Mouse (Mus musculus): ENCODE data around the gene Arhgef39. TPM values are rescaled to one million over a fixed set of nuclear protein-coding genes. Genes with fewer than 3 reads are reported as not detected.

The Arhgef39 gene
- polyA plus RNA-seq, 1 experiment = 33.1 TPM

GRCm38 (mm10) chr4:43476604-43477003 is 22.9 kb downstream of the Arhgef39 start:
- Histone ChIP-seq H3K36me3 (ENCODE audit: control insufficient read depth, insufficient read depth, low read length, poor library complexity, severe bottlenecking) (no peaks in the 10 kb centered on the region), H3K27me3 (ENCODE audit: control insufficient read depth, insufficient read depth, low read length, poor library complexity, severe bottlenecking) (no peaks in the 10 kb centered on the region), H3K27ac (ENCODE audit: insufficient read depth, low read length) (no peak overlapping the region), H3K9me3 (replicated peaks; ENCODE audit: control insufficient read depth, insufficient read depth, low read length, poor library complexity, severe bottlenecking) (no peaks in the 10 kb centered on the region), H3K4me3 (ENCODE audit: low read depth, low read length) (no peak overlapping the region), H3K9ac (ENCODE audit: low read depth, poor library complexity, severe bottlenecking) (no peak overlapping the region), H3K4me1 (ENCODE audit: control insufficient read depth, insufficient read depth, low read length) (no peaks in the 10 kb centered on the region)
- TF ChIP-seq POLR2A (IDR thresholded peaks at IDR 0.05; ENCODE audit: insufficient read depth, low read length) (no peak), CTCF (IDR thresholded peaks at IDR 0.05; ENCODE audit: low read depth, low read length) (peak; percentile 31)

- no peaks in the 10 kb centered on the region for H3K4me1 ChIP-seq (ENCODE audit: control insufficient read depth, insufficient read depth, low read length)
- no peak overlapping the region for H3K9ac ChIP-seq (ENCODE audit: low read depth, poor library complexity, severe bottlenecking)
- H3K9me3 ChIP-seq (replicated peaks; ENCODE audit: control insufficient read depth, insufficient read depth, low read length, poor library complexity, severe bottlenecking) = no peaks in the 10 kb centered on the region
- no peaks in the 10 kb centered on the region for H3K36me3 ChIP-seq (ENCODE audit: control insufficient read depth, insufficient read depth, low read length, poor library complexity, severe bottlenecking)
- TF ChIP-seq CTCF (IDR thresholded peaks at IDR 0.05; ENCODE audit: low read depth, low read length) = no peak
- TF ChIP-seq POLR2A (IDR thresholded peaks at IDR 0.05; ENCODE audit: insufficient read depth, low read length) = no peak
- no peak for TF ChIP-seq EP300 (IDR thresholded peaks at IDR 0.05; ENCODE audit: insufficient read depth, low read depth, low read length)
- no peaks in the 10 kb centered on the region for H3K27me3 ChIP-seq (ENCODE audit: control insufficient read depth, insufficient read depth, low read length, poor library complexity, severe bottlenecking)
- H3K27ac ChIP-seq (ENCODE audit: insufficient read depth, low read length) = no peak overlapping the region
- no peak overlapping the region for H3K4me3 ChIP-seq (ENCODE audit: low read depth, low read length)
These were observed 25.9 kb downstream of the Arhgef39 start for GRCm38 (mm10) chr4:43473636-43474035.

DNA sequence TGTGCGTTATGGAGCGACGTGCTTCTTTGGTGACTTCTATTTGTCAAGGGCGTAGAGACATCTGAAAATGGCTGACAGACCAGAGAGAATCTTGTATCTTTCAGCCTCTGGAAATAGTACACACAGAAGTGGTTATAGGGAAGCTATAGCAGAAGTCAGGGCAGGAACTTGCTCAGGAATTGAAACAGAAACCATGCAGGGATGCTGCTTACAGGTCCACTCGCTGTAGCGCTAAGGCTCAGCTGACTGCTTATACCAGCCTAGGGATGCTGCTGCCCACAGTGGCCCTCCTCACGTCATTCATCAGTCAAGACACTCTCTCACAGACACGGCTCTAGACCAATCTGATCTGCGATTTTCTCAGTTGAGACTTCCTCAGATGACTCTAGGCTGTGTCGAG is 29.2 kb downstream of the Arhgef39 start:
- Histone ChIP-seq H3K4me1 (ENCODE audit: control insufficient read depth, insufficient read depth, low read length) (no peaks in the 10 kb centered on the region), H3K36me3 (ENCODE audit: control insufficient read depth, insufficient read depth, low read length, poor library complexity, severe bottlenecking) (no peaks in the 10 kb centered on the region), H3K4me3 (ENCODE audit: low read depth, low read length) (no peak overlapping the region), H3K9me3 (replicated peaks; ENCODE audit: control insufficient read depth, insufficient read depth, low read length, poor library complexity, severe bottlenecking) (no peaks in the 10 kb centered on the region), H3K27me3 (ENCODE audit: control insufficient read depth, insufficient read depth, low read length, poor library complexity, severe bottlenecking) (no peaks in the 10 kb centered on the region), H3K9ac (ENCODE audit: low read depth, poor library complexity, severe bottlenecking) (no peak overlapping the region), H3K27ac (ENCODE audit: insufficient read depth, low read length) (no peak overlapping the region)
- TF ChIP-seq EP300 (IDR thresholded peaks at IDR 0.05; ENCODE audit: insufficient read depth, low read depth, low read length) (no peak), POLR2A (IDR thresholded peaks at IDR 0.05; ENCODE audit: insufficient read depth, low read length) (no peak), CTCF (IDR thresholded peaks at IDR 0.05; ENCODE audit: low read depth, low read length) (no peak)

DNA sequence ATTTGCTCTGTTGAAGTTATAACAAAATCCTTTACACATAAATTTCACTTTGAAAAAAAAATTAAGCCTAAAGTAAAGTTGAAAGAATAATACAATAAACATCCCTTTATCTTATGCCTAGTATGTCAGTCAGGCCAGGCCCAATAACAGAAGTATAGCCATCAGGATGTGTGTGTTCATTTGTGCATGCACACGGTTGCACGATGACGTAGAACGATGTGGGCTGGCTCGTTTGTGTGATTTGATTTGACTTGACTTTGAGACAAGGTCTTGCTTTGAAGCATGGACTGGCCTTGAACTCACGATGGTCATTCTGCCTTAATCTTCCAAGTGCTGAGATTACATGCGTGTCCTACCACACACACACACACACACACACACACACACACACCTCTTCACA is 32.6 kb downstream of the Arhgef39 start:
- no peak overlapping the region for H3K9ac ChIP-seq (ENCODE audit: low read depth, poor library complexity, severe bottlenecking)
- no peaks in the 10 kb centered on the region for H3K36me3 ChIP-seq (ENCODE audit: control insufficient read depth, insufficient read depth, low read length, poor library complexity, severe bottlenecking)
- no peaks in the 10 kb centered on the region; the same call in 1 of the 2 replicates for H3K9me3 ChIP-seq (replicated peaks; ENCODE audit: control insufficient read depth, insufficient read depth, low read length, poor library complexity, severe bottlenecking)
- H3K27me3 ChIP-seq (ENCODE audit: control insufficient read depth, insufficient read depth, low read length, poor library complexity, severe bottlenecking) = no peaks in the 10 kb centered on the region
- no peaks in the 10 kb centered on the region for H3K4me1 ChIP-seq (ENCODE audit: control insufficient read depth, insufficient read depth, low read length)
- no peak overlapping the region for H3K27ac ChIP-seq (ENCODE audit: insufficient read depth, low read length)
- no peak overlapping the region for H3K4me3 ChIP-seq (ENCODE audit: low read depth, low read length)
- TF ChIP-seq POLR2A (IDR thresholded peaks at IDR 0.05; ENCODE audit: insufficient read depth, low read length) (no peak), EP300 (IDR thresholded peaks at IDR 0.05; ENCODE audit: insufficient read depth, low read depth, low read length) (no peak), CTCF (IDR thresholded peaks at IDR 0.05; ENCODE audit: low read depth, low read length) (no peak)

- H3K9me3 ChIP-seq (replicated peaks; ENCODE audit: control insufficient read depth, insufficient read depth, low read length, poor library complexity, severe bottlenecking) = no peaks in the 10 kb centered on the region; the same call in 1 of the 2 replicates
- H3K27me3 ChIP-seq (ENCODE audit: control insufficient read depth, insufficient read depth, low read length, poor library complexity, severe bottlenecking) = no peaks in the 10 kb centered on the region
- TF ChIP-seq EP300 (IDR thresholded peaks at IDR 0.05; ENCODE audit: insufficient read depth, low read depth, low read length) = no peak
- TF ChIP-seq CTCF (IDR thresholded peaks at IDR 0.05; ENCODE audit: low read depth, low read length) = no peak
- TF ChIP-seq POLR2A (IDR thresholded peaks at IDR 0.05; ENCODE audit: insufficient read depth, low read length) = no peak
- no peaks in the 10 kb centered on the region for H3K4me1 ChIP-seq (ENCODE audit: control insufficient read depth, insufficient read depth, low read length)
- H3K27ac ChIP-seq (ENCODE audit: insufficient read depth, low read length) = no peak overlapping the region
- no peak overlapping the region for H3K9ac ChIP-seq (ENCODE audit: low read depth, poor library complexity, severe bottlenecking)
- H3K4me3 ChIP-seq (ENCODE audit: low read depth, low read length) = no peak overlapping the region
- no peaks in the 10 kb centered on the region for H3K36me3 ChIP-seq (ENCODE audit: control insufficient read depth, insufficient read depth, low read length, poor library complexity, severe bottlenecking)
These were observed 33.6 kb downstream of the Arhgef39 start for GRCm38 (mm10) chr4:43465935-43466334.

DNA sequence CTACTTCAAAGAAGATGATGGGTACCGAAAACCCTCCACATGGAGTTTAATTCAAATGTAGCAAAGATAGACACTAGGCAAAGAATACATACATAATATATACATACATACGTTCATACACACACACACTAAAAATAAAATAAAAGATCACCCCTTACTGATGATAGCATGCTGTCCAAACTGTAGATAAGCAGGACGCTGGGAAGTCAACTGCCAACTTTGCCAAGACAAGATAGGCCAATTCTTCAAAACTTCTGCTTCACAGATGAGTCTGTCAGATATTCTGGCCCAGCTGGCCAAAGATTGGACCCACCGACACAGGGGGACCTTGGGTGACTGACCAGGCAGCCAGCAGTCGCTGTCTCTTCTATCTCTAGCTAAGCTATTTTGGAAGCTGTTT is 36.4 kb downstream of the Arhgef39 start:
- no peak overlapping the region for H3K4me3 ChIP-seq (ENCODE audit: low read depth, low read length)
- no peak overlapping the region for H3K9ac ChIP-seq (ENCODE audit: low read depth, poor library complexity, severe bottlenecking)
- H3K36me3 ChIP-seq (ENCODE audit: control insufficient read depth, insufficient read depth, low read length, poor library complexity, severe bottlenecking) = no peaks in the 10 kb centered on the region
- no peak for TF ChIP-seq POLR2A (IDR thresholded peaks at IDR 0.05; ENCODE audit: insufficient read depth, low read length)
- no peak for TF ChIP-seq CTCF (IDR thresholded peaks at IDR 0.05; ENCODE audit: low read depth, low read length)
- no peak for TF ChIP-seq EP300 (IDR thresholded peaks at IDR 0.05; ENCODE audit: insufficient read depth, low read depth, low read length)
- H3K9me3 ChIP-seq (replicated peaks; ENCODE audit: control insufficient read depth, insufficient read depth, low read length, poor library complexity, severe bottlenecking) = no peaks in the 10 kb centered on the region; the same call in 1 of the 2 replicates
- no peak overlapping the region for H3K27ac ChIP-seq (ENCODE audit: insufficient read depth, low read length)
- no peaks in the 10 kb centered on the region for H3K27me3 ChIP-seq (ENCODE audit: control insufficient read depth, insufficient read depth, low read length, poor library complexity, severe bottlenecking)
- H3K4me1 ChIP-seq (ENCODE audit: control insufficient read depth, insufficient read depth, low read length) = no peaks in the 10 kb centered on the region
